ENCODE assay signal across 16 mouse cellular contexts in genomic region chr5:43569720-43570359, GRCm38 (mm10). TPM values are rescaled to one million over a fixed set of nuclear protein-coding genes. Genes with fewer than 3 reads are reported as not detected.
DNase-seq lines count a peak whose midpoint lies in the region; ATAC-seq and TF ChIP-seq lines count a peak whose summit lies in the region.
"Had no signal": no experiment of that assay in that cellular context is flagged by ENCODE, and none has a peak within 500 bp of the region (broad histone marks: within the 10 kb centered on the region; RNA-seq: fewer than 3 reads in every experiment).

No protein-coding gene starts in this region.

- no peaks in the 10 kb centered on the region for H3K9me3 ChIP-seq in lung, embryonic 14.5 days (ENCODE audit: low read depth, low read length)
- no peaks in the 10 kb centered on the region for H3K9me3 ChIP-seq in intestine, embryonic 15.5 days
- H3K9me3 ChIP-seq: forebrain, embryonic 12.5 days; hindbrain, embryonic 10.5 days had no signal

- DNase-seq in kidney, adult 9 months = peak; percentile 22
- DNase-seq in kidney, adult 18-20 months = no peak
- DNase-seq in lung, embryonic 14.5 days = peak; percentile 87
- no peak for DNase-seq in lung, postnatal 25 days (ENCODE audit: low spot score)
- DNase-seq in lung, postnatal 36 days = peak; percentile 26
- DNase-seq: cerebellum, adult 9-11 months; gastrocnemius, postnatal 36 days; retina, postnatal 1 day had no signal

- no peak overlapping the region for H3K4me2 ChIP-seq in lung, embryonic 14.5 days
- no peak overlapping the region for H3K4me2 ChIP-seq in intestine, embryonic 15.5 days (replicated peaks)
- H3K4me2 ChIP-seq: forebrain, embryonic 12.5 days; midbrain, embryonic 11.5 days had no signal

- H3K4me3 ChIP-seq in lung, embryonic 14.5 days (ENCODE audit: low read depth, low read length) = no peak overlapping the region
- H3K4me3 ChIP-seq in intestine, embryonic 15.5 days (replicated peaks) = no peak overlapping the region
- H3K4me3 ChIP-seq: forebrain, embryonic 12.5 days; hindbrain, embryonic 10.5 days; myocyte had no signal

- H3K9ac ChIP-seq in lung, embryonic 14.5 days = no peak overlapping the region
- H3K9ac ChIP-seq in intestine, embryonic 15.5 days = no peak overlapping the region
- H3K9ac ChIP-seq: forebrain, embryonic 12.5 days; liver, embryonic 14.5 days had no signal

- ATAC-seq in lung, embryonic 14.5 days (ENCODE audit: insufficient read depth) = peak; percentile 84
- peak; percentile 45; the same call in 1 of the 2 replicates for ATAC-seq in intestine, embryonic 15.5 days
- no peak for ATAC-seq in frontal cortex, adult (ENCODE audit: low TSS enrichment)
- ATAC-seq: activated CD4-positive, CD25-positive, alpha-beta regulatory T cell, adult 4 months had no signal

- H3K27me3 ChIP-seq in lung, embryonic 14.5 days (ENCODE audit: insufficient read depth, low read length) = no peaks in the 10 kb centered on the region
- H3K27me3 ChIP-seq in intestine, embryonic 15.5 days (replicated peaks) = no peaks in the 10 kb centered on the region
- H3K27me3 ChIP-seq: forebrain, embryonic 12.5 days had no signal

- peak overlapping the region; percentile 9; the same call in 1 of the 2 replicates for H3K27ac ChIP-seq in lung, embryonic 14.5 days (ENCODE audit: low read depth)
- H3K27ac ChIP-seq in intestine, embryonic 15.5 days = no peak overlapping the region
- H3K27ac ChIP-seq: forebrain, embryonic 12.5 days; hindbrain, embryonic 10.5 days; liver, embryonic 14.5 days had no signal

- no peaks in the 10 kb centered on the region for H3K36me3 ChIP-seq in lung, embryonic 14.5 days (ENCODE audit: insufficient read depth)
- no peaks in the 10 kb centered on the region for H3K36me3 ChIP-seq in intestine, embryonic 15.5 days
- H3K36me3 ChIP-seq: forebrain, embryonic 12.5 days; hindbrain, embryonic 10.5 days had no signal

- H3K4me1 ChIP-seq in lung, embryonic 14.5 days (ENCODE audit: insufficient read depth) = peaks cover 10% of the 10 kb centered on the region
- 0 out of 2 replicates have a peak, but pooled peaks cover 7% of the 10 kb centered on the region for H3K4me1 ChIP-seq in intestine, embryonic 15.5 days (replicated peaks)
- H3K4me1 ChIP-seq: forebrain, embryonic 12.5 days; hindbrain, embryonic 10.5 days had no signal

- WGBS in lung, embryonic 14.5 days = 31% methylated on average over 3 of the region's 3 CpGs
- WGBS in intestine, embryonic 15.5 days = 41% methylated on average over 3 of the region's 3 CpGs

- no peak for TF ChIP-seq CTCF in lung, embryonic 14.5 days (IDR thresholded peaks at IDR 0.05; ENCODE audit: low read depth)

RNA-seq across cellular contexts. Expression of gene C1qtnf7, which starts 54.5 kb away (rescaled TPM):
- polyA plus RNA-seq in lung, embryonic 14.5 days (2014; fragmentation: Nextera tagmentation; extraction: Ambion mirVana) = 53.8 and 54.2 TPM in 2 replicates
- 7.3 and 7.5 TPM in 2 replicates for polyA plus RNA-seq in intestine, embryonic 15.5 days (2015; fragmentation: Nextera tagmentation; extraction: Ambion mirVana)
- polyA plus RNA-seq: activated CD4-positive, CD25-positive, alpha-beta regulatory T cell, adult 4 months; myocyte had no signal

Comparison
In these comparisons a context has a peak if more than half of its experiments do, and no peak if none do; other contexts are left out.
1. DNase-seq: peak in kidney, adult 9 months (single experiment), lung, embryonic 14.5 days (single experiment) and lung, postnatal 36 days (single experiment); none in kidney, adult 18-20 months (single experiment) and lung, postnatal 25 days (single experiment).